Comparison of ENCODE assay signal across 8 mouse cellular contexts in genomic region chr9:105527219-105527618, GRCm38 (mm10). TPM values are rescaled to one million over a fixed set of nuclear protein-coding genes. Genes with fewer than 3 reads are reported as not detected.
DNase-seq lines count a peak whose midpoint lies in the region; ATAC-seq and TF ChIP-seq lines count a peak whose summit lies in the region.

Gene Atp2c1, minus strand, starts transcription at chr9:105527319.

- no peaks in the 10 kb centered on the region for H3K27me3 ChIP-seq in testis, adult 2 months (ENCODE audit: control insufficient read depth, insufficient read depth, low read length)
- H3K27me3 ChIP-seq in limb, embryonic 10.5 days (ENCODE audit: low read depth, poor library complexity, severe bottlenecking) = no peaks in the 10 kb centered on the region
- no peaks in the 10 kb centered on the region for H3K27me3 ChIP-seq in neural tube, embryonic 15.5 days (replicated peaks)

- H3K4me2 ChIP-seq in neural tube, embryonic 15.5 days = no peak within 1 kb of the TSS

- 90% methylated on average over 12 of the region's 12 CpGs for WGBS in limb, embryonic 10.5 days
- WGBS in neural tube, embryonic 15.5 days = 90% methylated on average over 12 of the region's 12 CpGs

- no peak within 1 kb of the TSS for H3K4me3 ChIP-seq in testis, adult 2 months (ENCODE audit: control insufficient read depth, low read depth, low read length)
- H3K4me3 ChIP-seq in limb, embryonic 10.5 days = no peak within 1 kb of the TSS
- H3K4me3 ChIP-seq in neural tube, embryonic 15.5 days (replicated peaks) = no peak within 1 kb of the TSS

- no peak for TF ChIP-seq POLR2A in testis, adult 2 months (IDR thresholded peaks at IDR 0.05; ENCODE audit: control insufficient read depth, low read depth, low read length)

- TF ChIP-seq CTCF in testis, adult 2 months (IDR thresholded peaks at IDR 0.05; ENCODE audit: control insufficient read depth, insufficient read depth, insufficient replicate concordance, low read depth, low read length) = no peak

- no peaks in the 10 kb centered on the region for H3K9me3 ChIP-seq in limb, embryonic 10.5 days (replicated peaks)
- H3K9me3 ChIP-seq in neural tube, embryonic 15.5 days (replicated peaks) = no peaks in the 10 kb centered on the region

- H3K36me3 ChIP-seq in testis, adult 2 months (ENCODE audit: control insufficient read depth, insufficient read depth, low read length) = no peaks in the 10 kb centered on the region
- H3K36me3 ChIP-seq in limb, embryonic 10.5 days = no peaks in the 10 kb centered on the region
- H3K36me3 ChIP-seq in neural tube, embryonic 15.5 days = no peaks in the 10 kb centered on the region

- no peaks in the 10 kb centered on the region for H3K4me1 ChIP-seq in testis, adult 2 months (ENCODE audit: control insufficient read depth, insufficient read depth, low read length)
- peaks cover 6% of the 10 kb centered on the region for H3K4me1 ChIP-seq in limb, embryonic 10.5 days
- peaks cover 11% of the 10 kb centered on the region for H3K4me1 ChIP-seq in neural tube, embryonic 15.5 days

- no peak for ATAC-seq in erythroid progenitor cell, adult 5-6 weeks (replicated peaks; ENCODE audit: low FRiP score, poor library complexity, severe bottlenecking)
- ATAC-seq in neural tube, embryonic 15.5 days (ENCODE audit: low FRiP score) = no peak

- no peak within 1 kb of the TSS for H3K27ac ChIP-seq in testis, adult 2 months (ENCODE audit: control insufficient read depth, insufficient read depth, low read depth, low read length)
- H3K27ac ChIP-seq in limb, embryonic 10.5 days = no peak within 1 kb of the TSS
- H3K27ac ChIP-seq in neural tube, embryonic 15.5 days (replicated peaks) = no peak within 1 kb of the TSS

- no peak for DNase-seq in testis, postnatal 10 days (ENCODE audit: low spot score)
- no peak for DNase-seq in heart, postnatal 10 days
- DNase-seq in limb, embryonic 10.5 days (ENCODE audit: low spot score) = no peak
- no peak for DNase-seq in frontal cortex, postnatal 10 days (ENCODE audit: low spot score in 2 of 2)
- no peak for DNase-seq in urinary bladder, postnatal 25 days (ENCODE audit: low spot score)

- H3K9ac ChIP-seq in neural tube, embryonic 15.5 days (replicated peaks) = no peak within 1 kb of the TSS

- intact Hi-C loops in heart, postnatal 10 days (cut with DNase I) = no loop called here

RNA-seq across cellular contexts. Expression of gene Atp2c1, which starts in this region (rescaled TPM):
- 36.7 and 42.2 TPM in 2 replicates for polyA plus RNA-seq in testis, adult 2 months (2012; rRNA removed)
- 13.0 and 28.1 TPM in 2 replicates for total RNA-seq in erythroid progenitor cell, adult 5-6 weeks (2015; ENCODE audit: low replicate concordance)
- 25.2 and 37.4 TPM in 2 replicates for total RNA-seq in erythroid progenitor cell, adult 5-6 weeks (2017; ENCODE audit: low replicate concordance)
- total RNA-seq in heart, postnatal 10 days (2021) = 10 to 100 TPM; 43.5 to 63.4 TPM
- polyA plus RNA-seq in limb, embryonic 10.5 days (2016; fragmentation: Nextera tagmentation; extraction: Ambion mirVana) = 48.8 and 53.6 TPM in 2 replicates
- 86.7 and 90.0 TPM in 2 replicates for polyA plus RNA-seq in neural tube, embryonic 15.5 days (2015; fragmentation: Nextera tagmentation; extraction: Ambion mirVana)
